Mouse (Mus musculus): ENCODE measurements around the gene Olfr330.
"Not testable (repeated sequence)": the region's sequence is repeated elsewhere in the genome, so short reads cannot be mapped to it uniquely, and the experiment has no call there.

GRCm38 (mm10) chr11:58509058-58509457, 25.6 kb downstream of the Olfr330 start:
- not testable (repeated sequence) for TF ChIP-seq CHD2 (IDR thresholded peaks at IDR 0.05; ENCODE audit: low read depth, low read length); ZNF384 (IDR thresholded peaks at IDR 0.05; ENCODE audit: low read depth, low read length); MAFK (IDR thresholded peaks at IDR 0.05; ENCODE audit: insufficient read depth, low read depth, low read length); HCFC1 (IDR thresholded peaks at IDR 0.05; ENCODE audit: borderline replicate concordance, insufficient read depth, low read length); ZC3H11A (IDR thresholded peaks at IDR 0.05; ENCODE audit: borderline replicate concordance, low read depth, low read length)
